Mouse (Mus musculus) spleen, adult 2 months (tissue): ENCODE measurements at regions not wholly inside any gene's neighbourhood (a gene's known extent, or its start where the extent isn't known, plus 50 kb on each side); places are given as distances from the start of the nearest gene placed in this dataset.

ENCODE experiments used
- DNase-seq, 2 experiments: peaks; one replicate each; pipeline versions ENCODE4 v3.0.0 to v3.0.0-alpha.2; 2012 to 2021; ENCODE audit warnings: low spot score in 2 of 2, low read depth in 1 of 2
- H3K27ac ChIP-seq: fragments of 200-500 bp; 2 replicates; pipeline ENCODE4 v1.5.1; 2012; ENCODE audit warnings: low read length, inconsistent platforms; ENCODE audit not compliant: insufficient read depth
- H3K27me3 ChIP-seq: fragments of 200-500 bp; 2 replicates; pipeline ENCODE4 v1.6.1; 2012; ENCODE audit warnings: mild to moderate bottlenecking, moderate library complexity, low read length, inconsistent platforms; ENCODE audit not compliant: control insufficient read depth, insufficient read depth
- H3K36me3 ChIP-seq: fragments of 200-500 bp; 2 replicates; pipeline ENCODE4 v1.6.1; 2012; ENCODE audit warnings: mild to moderate bottlenecking, low read length, inconsistent platforms; ENCODE audit not compliant: control insufficient read depth, insufficient read depth
- H3K4me1 ChIP-seq: fragments of 200-500 bp; 2 replicates; pipeline ENCODE4 v1.6.1; 2011; ENCODE audit warnings: inconsistent platforms; ENCODE audit not compliant: control insufficient read depth, insufficient read depth, insufficient read length
- H3K4me3 ChIP-seq: fragments of 200-500 bp; 2 replicates; pipeline ENCODE4 v1.5.1; 2011; ENCODE audit warnings: mild to moderate bottlenecking, inconsistent platforms; ENCODE audit not compliant: insufficient read depth, insufficient read length; ENCODE audit errors: extremely low read depth
- CTCF ChIP-seq: fragments of 200-500 bp; IDR thresholded peaks from 2 replicates; pipeline ENCODE4 v1.5.1; 2011; ENCODE audit warnings: mild to moderate bottlenecking, inconsistent platforms; ENCODE audit not compliant: insufficient read depth, insufficient read length, insufficient replicate concordance; ENCODE audit errors: extremely low read depth
- POLR2A ChIP-seq: fragments of 200-500 bp; IDR thresholded peaks from 2 replicates; pipeline ENCODE4 v1.6.1; 2011; ENCODE audit warnings: low read depth, low read length, inconsistent platforms
- WGBS: fragments of 180-500 bp; shearing (Covaris S2); methylation state at CpG from one replicate; pipeline ENCODE4 v1.1.7; 2018; 5-methylcytosine and 5-hydroxymethylcytosine counted together

- no peaks in the 10 kb centered on the region for H3K4me1 ChIP-seq
- 77% methylated on average over 3 of the region's 3 CpGs for WGBS
- no peak overlapping the region for H3K27ac ChIP-seq
- no peak overlapping the region for H3K4me3 ChIP-seq
- TF ChIP-seq CTCF (no peak), POLR2A (no peak)
- no peaks in the 10 kb centered on the region for H3K36me3 ChIP-seq
- H3K27me3 ChIP-seq: no peaks in the 10 kb centered on the region
- DNase-seq: no peak
Measured at GRCm38 (mm10) chr12:31145032-31145781, 71.5 kb downstream of the Fam110c start.

- WGBS: 74% methylated on average over 11 of the region's 11 CpGs
- H3K36me3 ChIP-seq: no peaks in the 10 kb centered on the region
- H3K4me1 ChIP-seq: no peaks in the 10 kb centered on the region
- no peak overlapping the region for H3K4me3 ChIP-seq
- no peak for DNase-seq
- TF ChIP-seq CTCF (no peak), POLR2A (no peak)
- no peak overlapping the region for H3K27ac ChIP-seq
- H3K27me3 ChIP-seq: no peaks in the 10 kb centered on the region
Measured at GRCm38 (mm10) chr12:31148417-31149356, 75.0 kb downstream of the Fam110c start.

GRCm38 (mm10) chr12:31153720-31154119 is 80.1 kb downstream of the Fam110c start:
- WGBS: 93% methylated on average over 2 of the region's 2 CpGs
- Histone ChIP-seq H3K27ac (no peak overlapping the region), H3K27me3 (no peaks in the 10 kb centered on the region), H3K36me3 (no peaks in the 10 kb centered on the region), H3K4me3 (no peak overlapping the region), H3K4me1 (no peaks in the 10 kb centered on the region)
- DNase-seq: no peak
- TF ChIP-seq POLR2A: no peak
- TF ChIP-seq CTCF: no peak

- DNase-seq: no peak
- TF ChIP-seq POLR2A (no peak), CTCF (no peak)
Measured at GRCm38 (mm10) chr12:31154608-31155011, 80.9 kb downstream of the Fam110c start.

GRCm38 (mm10) chr12:31156154-31156720 is 82.6 kb downstream of the Fam110c start:
- no peak for DNase-seq
- Histone ChIP-seq H3K36me3 (no peaks in the 10 kb centered on the region), H3K4me1 (no peaks in the 10 kb centered on the region), H3K4me3 (no peak overlapping the region), H3K27me3 (no peaks in the 10 kb centered on the region), H3K27ac (no peak overlapping the region)
- WGBS: 87% methylated on average over 13 of the region's 13 CpGs
- no peak for TF ChIP-seq POLR2A
- no peak for TF ChIP-seq CTCF

More at GRCm38 (mm10) chr12:31154608-31155011, 80.9 kb downstream of the Fam110c start:
- no peaks in the 10 kb centered on the region for H3K36me3 ChIP-seq
- WGBS: 75% methylated on average over 5 of the region's 5 CpGs
- H3K27me3 ChIP-seq: no peaks in the 10 kb centered on the region
- no peak overlapping the region for H3K4me3 ChIP-seq
- no peaks in the 10 kb centered on the region for H3K4me1 ChIP-seq
- H3K27ac ChIP-seq: no peak overlapping the region

- no peak for DNase-seq
- H3K27me3 ChIP-seq: no peaks in the 10 kb centered on the region
- 92% methylated on average over 3 of the region's 3 CpGs for WGBS
- H3K36me3 ChIP-seq: no peaks in the 10 kb centered on the region
- H3K4me3 ChIP-seq: no peak overlapping the region
- no peak overlapping the region for H3K27ac ChIP-seq
- H3K4me1 ChIP-seq: no peaks in the 10 kb centered on the region
- TF ChIP-seq POLR2A: 0 out of 2 replicates have a peak, but pooled peaks have one; percentile 4
- no peak for TF ChIP-seq CTCF
Measured at GRCm38 (mm10) chr12:31157453-31157852, 83.1 kb upstream of the Gm6993 start.
